Comparison of ENCODE assay signal across 23 mouse cellular contexts in the genomic region with DNA sequence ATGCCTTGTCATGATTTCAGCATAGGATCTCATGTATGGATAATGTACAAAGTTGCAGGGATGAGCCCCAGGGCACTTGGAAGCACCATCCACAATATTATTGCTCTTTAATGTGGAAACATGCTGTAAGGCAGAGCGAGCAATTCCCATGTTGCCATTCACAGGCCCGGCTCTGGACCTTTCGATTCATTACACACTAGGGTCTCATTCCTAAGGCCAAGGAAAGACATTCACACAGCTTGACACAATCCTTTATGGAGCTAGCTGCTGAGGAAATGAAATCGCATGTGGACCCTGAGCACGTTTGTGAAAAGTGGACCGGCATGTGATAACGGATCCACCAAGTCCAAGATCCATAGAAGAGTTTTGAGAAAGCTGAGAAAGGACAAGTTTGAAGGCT.
"Had no signal": no experiment of that assay in that cellular context is flagged by ENCODE, and none has a peak within 500 bp of the region (broad histone marks: within the 10 kb centered on the region; RNA-seq: fewer than 3 reads in every experiment).

No protein-coding gene starts in this region.

- H3K4me3 ChIP-seq: gastrocnemius, adult 2 months; heart, adult 2 months; heart, embryonic 12.5 days; hindbrain, embryonic 12.5 days; hindbrain, embryonic 15.5 days; kidney, embryonic 15.5 days; limb, embryonic 13.5 days; limb, embryonic 15.5 days; liver, embryonic 12.5 days had no signal

- H3K9ac ChIP-seq: heart, embryonic 12.5 days; hindbrain, embryonic 12.5 days; hindbrain, embryonic 15.5 days; kidney, embryonic 15.5 days; limb, embryonic 13.5 days; limb, embryonic 15.5 days; liver, embryonic 12.5 days had no signal

- DNase-seq: gastrocnemius, adult 2 months; gastrocnemius, postnatal 10 days; gastrocnemius, postnatal 36 days; heart, adult 2 months; heart, postnatal 10 days; kidney, adult 11 months; kidney, adult 2 months; kidney, adult 9 months; kidney, postnatal 14 days; kidney, postnatal 36 days; layer of hippocampus, adult 9-11 months; layer of hippocampus, postnatal 36 days; left cerebral cortex, postnatal 4 days had no signal

- H3K36me3 ChIP-seq: heart, embryonic 12.5 days; hindbrain, embryonic 12.5 days; hindbrain, embryonic 15.5 days; kidney, embryonic 15.5 days; limb, embryonic 13.5 days; limb, embryonic 15.5 days; liver, embryonic 12.5 days had no signal

- H3K4me2 ChIP-seq: heart, embryonic 12.5 days; hindbrain, embryonic 12.5 days; hindbrain, embryonic 15.5 days; kidney, embryonic 15.5 days; limb, embryonic 13.5 days; limb, embryonic 15.5 days; liver, embryonic 12.5 days had no signal

- H3K27ac ChIP-seq: gastrocnemius, adult 2 months; heart, adult 2 months; hindbrain, embryonic 12.5 days; hindbrain, embryonic 15.5 days; hindbrain, postnatal 0 days; kidney, embryonic 15.5 days; kidney, postnatal 0 days; limb, embryonic 13.5 days; limb, embryonic 15.5 days; liver, embryonic 12.5 days had no signal

- ATAC-seq: hindbrain, postnatal 0 days; intestine, embryonic 16.5 days; liver, embryonic 12.5 days had no signal

- H3K9me3 ChIP-seq: heart, embryonic 12.5 days; hindbrain, embryonic 12.5 days; hindbrain, embryonic 15.5 days; kidney, embryonic 15.5 days; limb, embryonic 13.5 days; limb, embryonic 15.5 days; liver, embryonic 12.5 days had no signal

- H3K4me1 ChIP-seq: heart, embryonic 12.5 days; hindbrain, embryonic 12.5 days; hindbrain, embryonic 15.5 days; kidney, embryonic 15.5 days; limb, embryonic 15.5 days; liver, embryonic 12.5 days had no signal

- H3K27me3 ChIP-seq: heart, embryonic 12.5 days; hindbrain, embryonic 12.5 days; hindbrain, embryonic 15.5 days; kidney, embryonic 15.5 days; limb, embryonic 13.5 days; limb, embryonic 15.5 days; liver, embryonic 12.5 days had no signal
